Mouse (Mus musculus) adrenal gland (tissue): Measurements from ENCODE around the gene Prr7.

ENCODE experiments used
- intact Hi-C: fragments of 180-260 bp; cut with DNase I; formaldehyde crosslinking; loops from one replicate; pipeline ENCODE4 v1.15.1; 2025

Prr7 gene

GRCm38 (mm10) chr13:55475750-55476149 is 11.7 kb downstream of the Prr7 start:
- intact Hi-C loops, result no loop called here

- intact Hi-C loops, result no loop called here
These were observed 12.2 kb downstream of the Prr7 start for GRCm38 (mm10) chr13:55476256-55476655.

- intact Hi-C loops, result no loop called here
These were observed 13.4 kb downstream of the Prr7 start for GRCm38 (mm10) chr13:55477492-55477891.

GRCm38 (mm10) chr13:55478036-55478435 is 14.0 kb downstream of the Prr7 start:
- intact Hi-C loops, result loop anchor here (2.0 kb wide), 1 partner anchor 37 kb away; no protein-coding TSS in a partner anchor

- intact Hi-C loops, result loop anchor here (2.0 kb wide), 1 partner anchor 36 kb away; no protein-coding TSS in a partner anchor
These were observed 14.9 kb downstream of the Prr7 start for GRCm38 (mm10) chr13:55479008-55479407.

- intact Hi-C loops, result loop anchor here (2.0 kb wide), 1 partner anchor 35 kb away; no protein-coding TSS in a partner anchor
These were observed 15.9 kb downstream of the Prr7 start for GRCm38 (mm10) chr13:55479929-55480328.

- intact Hi-C loops, result no loop called here
These were observed 18.5 kb downstream of the Prr7 start for GRCm38 (mm10) chr13:55482542-55482941.

GRCm38 (mm10) chr13:55483071-55483470 is 19.0 kb downstream of the Prr7 start:
- intact Hi-C loops, result no loop called here

GRCm38 (mm10) chr13:55483593-55483992 is 19.5 kb downstream of the Prr7 start:
- intact Hi-C loops, result no loop called here

GRCm38 (mm10) chr13:55484520-55485088 is 20.5 kb downstream of the Prr7 start:
- intact Hi-C loops, result no loop called here

- intact Hi-C loops, result no loop called here
These were observed 22.1 kb downstream of the Prr7 start for GRCm38 (mm10) chr13:55486029-55486794.

GRCm38 (mm10) chr13:55486916-55487577 is 23.0 kb downstream of the Prr7 start:
- intact Hi-C loops, result no loop called here

- intact Hi-C loops, result no loop called here
These were observed 23.8 kb downstream of the Prr7 start, which contains the start of gene Dbn1 for GRCm38 (mm10) chr13:55487578-55488498. Dbn1 (minus strand) TSS chr13:55488111.

GRCm38 (mm10) chr13:55494257-55494656 is 30.2 kb downstream of the Prr7 start:
- intact Hi-C loops, result no loop called here

GRCm38 (mm10) chr13:55494883-55495621 is 31.0 kb downstream of the Prr7 start:
- intact Hi-C loops, result no loop called here

- intact Hi-C loops, result no loop called here
These were observed 31.6 kb downstream of the Prr7 start for GRCm38 (mm10) chr13:55495702-55496101.

- intact Hi-C loops, result no loop called here
These were observed 32.6 kb downstream of the Prr7 start for GRCm38 (mm10) chr13:55496661-55497060.

GRCm38 (mm10) chr13:55498906-55499305 is 34.8 kb downstream of the Prr7 start:
- intact Hi-C loops, result no loop called here

GRCm38 (mm10) chr13:55500575-55500974 is 36.5 kb downstream of the Prr7 start:
- intact Hi-C loops, result no loop called here

GRCm38 (mm10) chr13:55502405-55502804 is 38.3 kb downstream of the Prr7 start:
- intact Hi-C loops, result no loop called here
